Mouse (Mus musculus): Measurements from ENCODE around the gene Zfp87. TPM values are rescaled to one million over a fixed set of nuclear protein-coding genes. Genes with fewer than 3 reads are reported as not detected.

Zfp87 gene
- polyA plus RNA-seq, 1 experiment: 13.1 TPM

- H3ac ChIP-seq (ENCODE audit: control insufficient read depth, insufficient read length, low read depth): no peak overlapping the region
- peaks cover 31% of the 10 kb centered on the region for H3K79me3 ChIP-seq (ENCODE audit: low read depth)
- peaks cover 35% of the 10 kb centered on the region for H3K79me2 ChIP-seq (ENCODE audit: control insufficient read depth, insufficient read depth)
- no peak overlapping the region for H3K4me3 ChIP-seq (ENCODE audit: insufficient read depth, poor library complexity, severe bottlenecking)
- H3K27me3 ChIP-seq (ENCODE audit: control insufficient read depth, insufficient read depth, insufficient read length): no peaks in the 10 kb centered on the region
- no peak for TF ChIP-seq MAX (IDR thresholded peaks at IDR 0.05)
- no peak for TF ChIP-seq MYOG (IDR thresholded peaks at IDR 0.05; ENCODE audit: control insufficient read depth, extremely low read depth, insufficient read length)
- no peak for TF ChIP-seq FOSL1 (IDR thresholded peaks at IDR 0.05; ENCODE audit: insufficient read depth, low read length, poor library complexity, severe bottlenecking)
- no peak for TF ChIP-seq CEBPB (IDR thresholded peaks at IDR 0.05; ENCODE audit: low read depth)
- no peak for TF ChIP-seq MYOD1 (IDR thresholded peaks at IDR 0.05; ENCODE audit: control insufficient read depth, insufficient read length, low read depth)
- TF ChIP-seq CTCF (IDR thresholded peaks at IDR 0.05; ENCODE audit: control insufficient read depth, insufficient read depth, insufficient read length): no peak
- no peak for TF ChIP-seq USF1 (IDR thresholded peaks at IDR 0.05; ENCODE audit: low read depth)
- H3K36me3 ChIP-seq (ENCODE audit: control insufficient read depth, insufficient read depth): no peaks in the 10 kb centered on the region
Measured at GRCm38 (mm10) chr13:67527049-67527730, 1.2 kb upstream of the Zfp87 start.

GRCm38 (mm10) chr13:67500908-67501307 lies 25.1 kb downstream of the Zfp87 start:
- TF ChIP-seq USF1 (IDR thresholded peaks at IDR 0.05; ENCODE audit: low read depth) (no peak), MAX (IDR thresholded peaks at IDR 0.05) (no peak), MYOG (IDR thresholded peaks at IDR 0.05; ENCODE audit: control insufficient read depth, extremely low read depth, insufficient read length) (no peak), MYOD1 (IDR thresholded peaks at IDR 0.05; ENCODE audit: control insufficient read depth, insufficient read length, low read depth) (no peak), CTCF (IDR thresholded peaks at IDR 0.05; ENCODE audit: control insufficient read depth, insufficient read depth, insufficient read length) (no peak), CEBPB (IDR thresholded peaks at IDR 0.05; ENCODE audit: low read depth) (no peak), FOSL1 (IDR thresholded peaks at IDR 0.05; ENCODE audit: insufficient read depth, low read length, poor library complexity, severe bottlenecking) (no peak)
- Histone ChIP-seq H3K79me2 (ENCODE audit: control insufficient read depth, insufficient read depth) (peaks cover 10% of the 10 kb centered on the region), H3K79me3 (ENCODE audit: low read depth) (peaks cover 5% of the 10 kb centered on the region), H3K4me3 (ENCODE audit: insufficient read depth, poor library complexity, severe bottlenecking) (no peak overlapping the region), H3K27me3 (ENCODE audit: control insufficient read depth, insufficient read depth, insufficient read length) (no peaks in the 10 kb centered on the region), H3K36me3 (ENCODE audit: control insufficient read depth, insufficient read depth) (no peaks in the 10 kb centered on the region), H3ac (ENCODE audit: control insufficient read depth, insufficient read length, low read depth) (no peak overlapping the region)

GRCm38 (mm10) chr13:67500084-67500719 lies 25.8 kb downstream of the Zfp87 start, which contains the start of gene Zfp58:
Gene Zfp58 (minus strand): TSS chr13:67500555.
- H3K27me3 ChIP-seq (ENCODE audit: control insufficient read depth, insufficient read depth, insufficient read length): no peaks in the 10 kb centered on the region
- no peaks in the 10 kb centered on the region for H3K36me3 ChIP-seq (ENCODE audit: control insufficient read depth, insufficient read depth)
- H3K79me3 ChIP-seq (ENCODE audit: low read depth): peaks cover 5% of the 10 kb centered on the region
- TF ChIP-seq MYOG (IDR thresholded peaks at IDR 0.05; ENCODE audit: control insufficient read depth, extremely low read depth, insufficient read length) (no peak), USF1 (IDR thresholded peaks at IDR 0.05; ENCODE audit: low read depth) (no peak), FOSL1 (IDR thresholded peaks at IDR 0.05; ENCODE audit: insufficient read depth, low read length, poor library complexity, severe bottlenecking) (no peak), MAX (IDR thresholded peaks at IDR 0.05) (no peak), MYOD1 (IDR thresholded peaks at IDR 0.05; ENCODE audit: control insufficient read depth, insufficient read length, low read depth) (no peak), CEBPB (IDR thresholded peaks at IDR 0.05; ENCODE audit: low read depth) (peak; percentile 33)
- H3K4me3 ChIP-seq (ENCODE audit: insufficient read depth, poor library complexity, severe bottlenecking): peak within 1 kb of the TSS; percentile 68
- peaks cover 10% of the 10 kb centered on the region for H3K79me2 ChIP-seq (ENCODE audit: control insufficient read depth, insufficient read depth)
- peak within 1 kb of the TSS; percentile 88 for H3ac ChIP-seq (ENCODE audit: control insufficient read depth, insufficient read length, low read depth)

DNA sequence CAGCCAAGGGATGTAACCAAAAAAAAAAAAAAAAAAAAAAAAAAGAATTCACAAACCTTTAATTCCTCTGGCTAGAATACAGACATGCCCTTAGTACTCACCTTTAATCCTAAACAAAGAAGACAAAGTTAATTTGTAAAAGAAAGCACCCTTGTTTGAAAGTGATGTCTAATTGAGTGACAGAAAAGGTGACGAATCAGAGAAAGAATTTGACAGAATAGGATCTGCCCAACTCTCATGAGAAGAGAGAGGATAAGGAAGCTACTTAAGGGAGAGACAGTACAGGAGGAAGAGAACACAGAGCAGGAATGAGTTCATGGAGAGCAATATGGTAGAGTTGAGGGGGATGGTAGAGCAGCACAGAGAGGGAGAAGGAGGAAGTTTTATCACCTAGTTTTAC lies 30.3 kb downstream of the Zfp87 start:
- no peak overlapping the region for H3ac ChIP-seq (ENCODE audit: control insufficient read depth, insufficient read length, low read depth)
- peaks cover 10% of the 10 kb centered on the region for H3K79me2 ChIP-seq (ENCODE audit: control insufficient read depth, insufficient read depth)
- peaks cover 6% of the 10 kb centered on the region for H3K79me3 ChIP-seq (ENCODE audit: low read depth)
- H3K36me3 ChIP-seq (ENCODE audit: control insufficient read depth, insufficient read depth): peaks cover 27% of the 10 kb centered on the region
- no peaks in the 10 kb centered on the region for H3K27me3 ChIP-seq (ENCODE audit: control insufficient read depth, insufficient read depth, insufficient read length)
- H3K4me3 ChIP-seq (ENCODE audit: insufficient read depth, poor library complexity, severe bottlenecking): no peak overlapping the region
- TF ChIP-seq MAX (IDR thresholded peaks at IDR 0.05) (no peak), MYOG (IDR thresholded peaks at IDR 0.05; ENCODE audit: control insufficient read depth, extremely low read depth, insufficient read length) (no peak), FOSL1 (IDR thresholded peaks at IDR 0.05; ENCODE audit: insufficient read depth, low read length, poor library complexity, severe bottlenecking) (no peak), USF1 (IDR thresholded peaks at IDR 0.05; ENCODE audit: low read depth) (no peak), CTCF (IDR thresholded peaks at IDR 0.05; ENCODE audit: control insufficient read depth, insufficient read depth, insufficient read length) (no peak), CEBPB (IDR thresholded peaks at IDR 0.05; ENCODE audit: low read depth) (no peak), MYOD1 (IDR thresholded peaks at IDR 0.05; ENCODE audit: control insufficient read depth, insufficient read length, low read depth) (no peak)

GRCm38 (mm10) chr13:67484424-67484811 lies 41.6 kb downstream of the Zfp87 start:
- TF ChIP-seq MAX (IDR thresholded peaks at IDR 0.05) (no peak), MYOG (IDR thresholded peaks at IDR 0.05; ENCODE audit: control insufficient read depth, extremely low read depth, insufficient read length) (no peak), CTCF (IDR thresholded peaks at IDR 0.05; ENCODE audit: control insufficient read depth, insufficient read depth, insufficient read length) (no peak), USF1 (IDR thresholded peaks at IDR 0.05; ENCODE audit: low read depth) (no peak), FOSL1 (IDR thresholded peaks at IDR 0.05; ENCODE audit: insufficient read depth, low read length, poor library complexity, severe bottlenecking) (no peak), CEBPB (IDR thresholded peaks at IDR 0.05; ENCODE audit: low read depth) (no peak), MYOD1 (IDR thresholded peaks at IDR 0.05; ENCODE audit: control insufficient read depth, insufficient read length, low read depth) (no peak)
- Histone ChIP-seq H3K79me2 (ENCODE audit: control insufficient read depth, insufficient read depth) (no peaks in the 10 kb centered on the region), H3ac (ENCODE audit: control insufficient read depth, insufficient read length, low read depth) (no peak overlapping the region), H3K36me3 (ENCODE audit: control insufficient read depth, insufficient read depth) (no peaks in the 10 kb centered on the region), H3K27me3 (ENCODE audit: control insufficient read depth, insufficient read depth, insufficient read length) (no peaks in the 10 kb centered on the region), H3K79me3 (ENCODE audit: low read depth) (no peaks in the 10 kb centered on the region), H3K4me3 (ENCODE audit: insufficient read depth, poor library complexity, severe bottlenecking) (no peak overlapping the region)

Data from C2C12 (cell line).